Mouse (Mus musculus): ENCODE measurements around the gene Tsc22d3.
"Not testable (repeated sequence)": the region's sequence is repeated elsewhere in the genome, so short reads cannot be mapped to it uniquely, and the experiment has no call there.

The Tsc22d3 gene

GRCm38 (mm10) chrX:140567711-140568407, 32.6 kb downstream of the Tsc22d3 start:
- in situ Hi-C loops (cut with MboI, MseI): loop anchor here (10.0 kb wide), 1 partner anchor 283 kb away; no protein-coding TSS in a partner anchor

- in situ Hi-C loops (cut with MboI, MseI): loop anchor here (10.0 kb wide), 1 partner anchor 281 kb away; no protein-coding TSS in a partner anchor
These were observed 34.7 kb downstream of the Tsc22d3 start for GRCm38 (mm10) chrX:140565759-140566158.

- in situ Hi-C loops (cut with MboI, MseI): loop anchor here (10.0 kb wide), 1 partner anchor 280 kb away; no protein-coding TSS in a partner anchor
These were observed 35.2 kb downstream of the Tsc22d3 start for GRCm38 (mm10) chrX:140565212-140565611.

GRCm38 (mm10) chrX:140564777-140565176, 35.7 kb downstream of the Tsc22d3 start:
- in situ Hi-C loops (cut with MboI, MseI): loop anchor here (10.0 kb wide), 1 partner anchor 280 kb away; no protein-coding TSS in a partner anchor

- in situ Hi-C loops (cut with MboI, MseI): no loop called here
These were observed 42.1 kb downstream of the Tsc22d3 start for GRCm38 (mm10) chrX:140558176-140558844.

- in situ Hi-C loops (cut with MboI, MseI): no loop called here
These were observed 44.5 kb downstream of the Tsc22d3 start for GRCm38 (mm10) chrX:140555965-140556364.

GRCm38 (mm10) chrX:140555423-140555822, 45.0 kb downstream of the Tsc22d3 start:
- in situ Hi-C loops (cut with MboI, MseI): no loop called here

GRCm38 (mm10) chrX:140547660-140548419, 52.6 kb downstream of the Tsc22d3 start:
- in situ Hi-C loops (cut with MboI, MseI): loop anchor here (5.0 kb wide), 1 partner anchor 761 kb away; no protein-coding TSS in a partner anchor

GRCm38 (mm10) chrX:140544737-140545136, 55.7 kb downstream of the Tsc22d3 start:
- in situ Hi-C loops (cut with MboI, MseI): loop anchor here (5.0 kb wide), 1 partner anchor 757 kb away; no protein-coding TSS in a partner anchor

GRCm38 (mm10) chrX:140542938-140543673, 57.4 kb downstream of the Tsc22d3 start:
- in situ Hi-C loops (cut with MboI, MseI): no loop called here

- in situ Hi-C loops (cut with MboI, MseI): no loop called here
These were observed 58.0 kb downstream of the Tsc22d3 start for GRCm38 (mm10) chrX:140542474-140542845.

GRCm38 (mm10) chrX:140541711-140542473, 58.6 kb downstream of the Tsc22d3 start:
- in situ Hi-C loops (cut with MboI, MseI): no loop called here

GRCm38 (mm10) chrX:140540500-140541114, 59.9 kb downstream of the Tsc22d3 start:
- in situ Hi-C loops (cut with MboI, MseI): no loop called here

GRCm38 (mm10) chrX:140539831-140540230, 60.6 kb downstream of the Tsc22d3 start:
- in situ Hi-C loops (cut with MboI, MseI): not testable (repeated sequence)

GRCm38 (mm10) chrX:140539111-140539680, 61.3 kb downstream of the Tsc22d3 start:
- in situ Hi-C loops (cut with MboI, MseI): no loop called here

- in situ Hi-C loops (cut with MboI, MseI): no loop called here
These were observed 61.8 kb downstream of the Tsc22d3 start for GRCm38 (mm10) chrX:140538649-140539048.

GRCm38 (mm10) chrX:140537662-140538061, 62.8 kb downstream of the Tsc22d3 start:
- in situ Hi-C loops (cut with MboI, MseI): no loop called here

GRCm38 (mm10) chrX:140535487-140535886, 65.0 kb downstream of the Tsc22d3 start:
- in situ Hi-C loops (cut with MboI, MseI): no loop called here

GRCm38 (mm10) chrX:140534306-140534705, 66.2 kb downstream of the Tsc22d3 start:
- in situ Hi-C loops (cut with MboI, MseI): no loop called here

- in situ Hi-C loops (cut with MboI, MseI): no loop called here
These were observed 68.1 kb downstream of the Tsc22d3 start for GRCm38 (mm10) chrX:140532325-140532724.
